Mouse (Mus musculus) myocyte (in vitro differentiated cells): ENCODE measurements around the gene Galk1.

ENCODE experiments used
- CEBPB ChIP-seq: IDR thresholded peaks from 2 replicates; pipeline ENCODE4 v1.6.1; 2011; ENCODE audit warnings: mild to moderate bottlenecking, moderate library complexity; ENCODE audit not compliant: poor library complexity, insufficient read depth, severe bottlenecking
- E2F4 ChIP-seq: IDR thresholded peaks from one replicate; pipeline ENCODE4 v1.6.1; 2011; ENCODE audit warnings: mild to moderate bottlenecking, control low read depth, moderate library complexity; ENCODE audit not compliant: insufficient read depth
- MAX ChIP-seq: IDR thresholded peaks from one replicate; pipeline ENCODE4 v1.6.1; 2011; ENCODE audit warnings: low read depth, mild to moderate bottlenecking, control low read depth
- MYOD1 ChIP-seq, 3 experiments: IDR thresholded peaks; one replicate each; pipeline ENCODE4 v1.6.1; 2011; ENCODE audit warnings: control low read depth in 2 of 3, low read depth in 2 of 3, mild to moderate bottlenecking in 2 of 3, moderate library complexity in 1 of 3; ENCODE audit not compliant: insufficient read length in 2 of 3, control insufficient read depth in 1 of 3
- MYOG ChIP-seq, 3 experiments: IDR thresholded peaks; one replicate each; pipeline ENCODE4 v1.6.1; 2011; ENCODE audit warnings: control low read depth in 2 of 3, low read depth in 2 of 3, mild to moderate bottlenecking in 2 of 3; ENCODE audit not compliant: insufficient read length in 2 of 3, control insufficient read depth in 1 of 3, insufficient read depth in 1 of 3
- POLR2A ChIP-seq: IDR thresholded peaks from one replicate; pipeline ENCODE4 v1.6.1; 2011; ENCODE audit warnings: low read depth, mild to moderate bottlenecking, control low read depth, moderate library complexity; ENCODE audit not compliant: insufficient read length
- POLR2AphosphoS2 ChIP-seq: IDR thresholded peaks from one replicate; pipeline ENCODE4 v1.6.1; 2011; ENCODE audit warnings: low read depth, control low read depth; ENCODE audit not compliant: insufficient read length
- REST ChIP-seq: IDR thresholded peaks from one replicate; pipeline ENCODE4 v1.6.1; 2011; ENCODE audit warnings: mild to moderate bottlenecking, control low read depth, moderate library complexity; ENCODE audit not compliant: insufficient read depth, insufficient read length
- SRF ChIP-seq: IDR thresholded peaks from one replicate; pipeline ENCODE4 v1.6.1; 2011; ENCODE audit warnings: low read depth; ENCODE audit not compliant: control insufficient read depth, insufficient read length
- TCF12 ChIP-seq: IDR thresholded peaks from one replicate; pipeline ENCODE4 v1.6.1; 2011; ENCODE audit warnings: mild to moderate bottlenecking, control low read depth; ENCODE audit not compliant: poor library complexity, insufficient read depth, severe bottlenecking
- TCF3 ChIP-seq: IDR thresholded peaks from one replicate; pipeline ENCODE4 v1.6.1; 2011; ENCODE audit warnings: low read depth, control low read depth; ENCODE audit not compliant: insufficient read length
- USF1 ChIP-seq: IDR thresholded peaks from one replicate; pipeline ENCODE4 v1.6.1; 2011; ENCODE audit warnings: low read depth, mild to moderate bottlenecking, control low read depth, moderate library complexity

DNA sequence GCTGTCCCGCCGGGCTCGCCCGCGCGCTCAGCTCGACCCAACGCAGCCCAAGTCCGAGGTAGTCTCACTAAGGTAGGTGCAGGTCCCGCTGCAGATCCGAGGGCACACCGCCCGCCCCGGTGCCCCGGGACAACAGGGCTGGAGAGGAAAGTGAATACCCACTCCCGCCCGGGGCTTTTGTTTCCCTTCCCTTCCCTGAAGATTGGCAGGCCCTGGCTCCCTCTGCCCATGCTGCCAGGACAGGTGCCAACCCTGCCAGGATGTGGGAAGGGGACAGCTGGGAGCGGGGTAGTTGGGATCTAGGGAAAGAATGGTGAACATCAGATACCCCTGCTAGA, 37.5 kb downstream of the Galk1 start:
- no peak for TF ChIP-seq POLR2A
- no peak for TF ChIP-seq TCF12
- TF ChIP-seq REST = no peak
- no peak for TF ChIP-seq E2F4
- TF ChIP-seq MYOD1 (IDR thresholded peaks at IDR 0.05; ENCODE audit: control insufficient read depth in 1 of 3, insufficient read length in 2 of 3, low read depth in 2 of 3) = no peak
- TF ChIP-seq CEBPB = no peak
- TF ChIP-seq POLR2AphosphoS2 = no peak
- no peak for TF ChIP-seq USF1
- TF ChIP-seq MYOG (IDR thresholded peaks at IDR 0.05; ENCODE audit: control insufficient read depth in 1 of 3, insufficient read depth in 1 of 3, insufficient read length in 2 of 3, low read depth in 2 of 3) = no peak
- no peak for TF ChIP-seq SRF
- no peak for TF ChIP-seq TCF3
- TF ChIP-seq MAX = no peak
